ENCODE assay signal across 20 mouse cellular contexts in the genomic region with DNA sequence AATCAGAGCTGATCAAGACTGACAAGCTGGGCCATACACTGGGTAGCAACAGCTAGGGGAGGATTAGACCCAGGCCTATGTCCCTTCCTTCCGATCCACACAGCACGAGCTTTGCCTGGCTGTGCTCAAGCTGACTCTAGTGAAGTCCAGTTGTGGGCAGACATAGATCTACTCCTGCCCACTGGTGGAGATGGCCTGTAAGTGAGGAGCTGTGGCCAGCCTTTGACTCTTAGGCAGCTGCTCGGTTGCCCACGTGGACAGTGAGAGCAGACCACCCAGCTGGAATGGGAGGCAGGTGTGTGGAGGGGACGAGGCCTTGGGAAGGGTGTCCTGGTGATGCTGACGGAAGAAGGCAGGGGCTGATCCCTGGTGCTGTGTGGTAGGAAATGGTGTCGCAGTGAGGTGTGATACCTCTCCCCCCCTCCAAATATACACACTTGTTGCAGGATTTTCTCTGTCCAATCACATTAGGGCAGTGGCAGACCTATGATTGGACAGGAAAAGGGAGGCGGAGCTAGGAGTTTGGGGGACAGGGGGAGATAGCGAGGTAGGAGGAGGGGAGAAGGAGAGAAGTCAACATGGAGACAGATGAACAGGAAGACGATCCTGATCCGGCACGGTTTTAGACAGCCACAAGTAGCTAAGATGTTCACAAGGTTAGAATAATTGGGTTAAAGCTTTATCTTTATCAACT. TPM values are rescaled to one million over a fixed set of nuclear protein-coding genes. Genes with fewer than 3 reads are reported as not detected.
DNase-seq lines count a peak whose midpoint lies in the region; ATAC-seq and TF ChIP-seq lines count a peak whose summit lies in the region.
"Had no signal": no experiment of that assay in that cellular context is flagged by ENCODE, and none has a peak within 500 bp of the region (broad histone marks: within the 10 kb centered on the region; RNA-seq: fewer than 3 reads in every experiment).

No protein-coding gene starts in this region.

- H3K27me3 ChIP-seq in E14TG2a.4 (ENCODE audit: insufficient read depth, low read length) = peaks cover 5% of the 10 kb centered on the region; the same call in 1 of the 2 replicates
- H3K27me3 ChIP-seq in embryonic facial prominence, embryonic 10.5 days (replicated peaks; ENCODE audit: low read depth, poor library complexity, severe bottlenecking) = no peaks in the 10 kb centered on the region
- H3K27me3 ChIP-seq: liver, embryonic 12.5 days; midbrain, embryonic 12.5 days; neural tube, embryonic 13.5 days had no signal

- DNase-seq in embryo, embryonic 11 days = peak; percentile 26
- no peak for DNase-seq in embryo, embryonic 10.5 days (ENCODE audit: low spot score)
- no peak for DNase-seq in layer of hippocampus, adult 2 months (ENCODE audit: low spot score in 2 of 2)
- DNase-seq in layer of hippocampus, adult 18-20 months (ENCODE audit: low spot score in 2 of 2) = no peak
- peak; percentile 27 for DNase-seq in embryonic facial prominence, embryonic 10.5 days (ENCODE audit: low spot score)
- DNase-seq: cerebellum, adult 9-11 months; heart, adult 18-20 months; kidney, postnatal 36 days; right cerebral cortex, adult 18-20 months had no signal

- 63% methylated on average over 12 of the region's 12 CpGs for WGBS in embryonic facial prominence, embryonic 10.5 days

- ATAC-seq in CD4-positive, CD25-positive, alpha-beta regulatory T cell, adult 4 months = no peak
- ATAC-seq in activated CD4-positive, CD25-positive, alpha-beta regulatory T cell, adult 4 months = no peak
- ATAC-seq: intestine, embryonic 16.5 days; liver, embryonic 12.5 days had no signal

- TF ChIP-seq CTCF in layer of hippocampus, adult 2 months (conservative IDR thresholded peaks at IDR 0.05) = peak; percentile 49
- no peak for TF ChIP-seq CTCF in E14TG2a.4 (conservative IDR thresholded peaks at IDR 0.05; ENCODE audit: low read length)

- H3K9me3 ChIP-seq in E14TG2a.4 (ENCODE audit: low read length) = no peaks in the 10 kb centered on the region
- H3K9me3 ChIP-seq in embryonic facial prominence, embryonic 10.5 days = no peaks in the 10 kb centered on the region
- H3K9me3 ChIP-seq: liver, embryonic 12.5 days; midbrain, embryonic 12.5 days; neural tube, embryonic 13.5 days had no signal

- H3K4me3 ChIP-seq in layer of hippocampus, adult 2 months = no peak overlapping the region
- H3K4me3 ChIP-seq in E14TG2a.4 (replicated peaks; ENCODE audit: low read length) = peak overlapping the region; percentile 77
- no peak overlapping the region for H3K4me3 ChIP-seq in embryonic facial prominence, embryonic 10.5 days
- H3K4me3 ChIP-seq: erythroblast, embryonic 14.5 days; liver, embryonic 12.5 days; midbrain, embryonic 12.5 days; neural tube, embryonic 13.5 days had no signal

- no peak overlapping the region for H3K27ac ChIP-seq in layer of hippocampus, adult 2 months
- peak overlapping the region; percentile 16; the same call in 1 of the 2 replicates for H3K27ac ChIP-seq in embryonic facial prominence, embryonic 10.5 days (replicated peaks)
- H3K27ac ChIP-seq: liver, embryonic 12.5 days; midbrain, embryonic 12.5 days; neural tube, embryonic 13.5 days had no signal

- peaks cover 84% of the 10 kb centered on the region for H3K4me1 ChIP-seq in E14TG2a.4 (replicated peaks; ENCODE audit: low read depth, low read length)
- H3K4me1 ChIP-seq in embryonic facial prominence, embryonic 10.5 days = peaks cover 38% of the 10 kb centered on the region
- H3K4me1 ChIP-seq: liver, embryonic 12.5 days had no signal

- peaks cover 9% of the 10 kb centered on the region; the same call in 1 of the 2 replicates for H3K36me3 ChIP-seq in E14TG2a.4 (ENCODE audit: insufficient read depth, low read length)
- H3K36me3 ChIP-seq in embryonic facial prominence, embryonic 10.5 days (replicated peaks) = no peaks in the 10 kb centered on the region
- H3K36me3 ChIP-seq: liver, embryonic 12.5 days; midbrain, embryonic 12.5 days; neural tube, embryonic 13.5 days had no signal

RNA-seq across cellular contexts. Expression of a gene that starts 29.2 kb away (rescaled TPM):
- 1 to 10 TPM; 4.7 to 7.7 TPM for total RNA-seq in layer of hippocampus, adult 2 months (2021)
- 1 to 10 TPM; 4.8 to 6.1 TPM for total RNA-seq in layer of hippocampus, adult 18-20 months (2021)
- 6.5 and 9.6 TPM in 2 replicates for polyA plus RNA-seq in embryonic facial prominence, embryonic 10.5 days (2016; fragmentation: Nextera tagmentation; extraction: Ambion mirVana)
- under 1 TPM in 1 of 2 experiments, not detected in 1; 0.13 TPM for polyA plus RNA-seq in CD4-positive, CD25-positive, alpha-beta regulatory T cell, adult 4 months (2017; shearing (Covaris generic))
- polyA plus RNA-seq in activated CD4-positive, CD25-positive, alpha-beta regulatory T cell, adult 4 months (2017; shearing (Covaris generic)) = under 1 TPM; 0.06 to 0.16 TPM
- polyA plus RNA-seq: erythroblast, embryonic 14.5 days had no signal

RNA-seq across cellular contexts. Expression of a gene that starts 37.9 kb away (rescaled TPM):
- under 1 TPM; 0.22 to 0.36 TPM for total RNA-seq in layer of hippocampus, adult 2 months (2021)
- total RNA-seq in layer of hippocampus, adult 18-20 months (2021) = under 1 TPM; 0.20 to 0.42 TPM
- polyA plus RNA-seq in embryonic facial prominence, embryonic 10.5 days (2016; fragmentation: Nextera tagmentation; extraction: Ambion mirVana) = 0.19 and 0.20 TPM in 2 replicates
- not detected for polyA plus RNA-seq in CD4-positive, CD25-positive, alpha-beta regulatory T cell, adult 4 months (2017; shearing (Covaris generic))
- not detected for polyA plus RNA-seq in activated CD4-positive, CD25-positive, alpha-beta regulatory T cell, adult 4 months (2017; shearing (Covaris generic))
- total RNA-seq: MEL had no signal
- polyA plus RNA-seq: erythroblast, embryonic 14.5 days had no signal

RNA-seq across cellular contexts. Expression of a gene that starts 45.7 kb away (rescaled TPM):
- total RNA-seq in layer of hippocampus, adult 2 months (2021) = not detected
- total RNA-seq in layer of hippocampus, adult 18-20 months (2021) = not detected
- 0.87 and 1.5 TPM in 2 replicates for polyA plus RNA-seq in embryonic facial prominence, embryonic 10.5 days (2016; fragmentation: Nextera tagmentation; extraction: Ambion mirVana)
- not detected for polyA plus RNA-seq in CD4-positive, CD25-positive, alpha-beta regulatory T cell, adult 4 months (2017; shearing (Covaris generic))
- not detected for polyA plus RNA-seq in activated CD4-positive, CD25-positive, alpha-beta regulatory T cell, adult 4 months (2017; shearing (Covaris generic))
- total RNA-seq: hematopoietic stem cell, adult 5-6 weeks; MEL had no signal
- polyA plus RNA-seq: erythroblast, embryonic 14.5 days; liver, embryonic 12.5 days; neural tube, embryonic 13.5 days; spleen, adult 2 months had no signal

Comparison
In these comparisons a context has a peak if more than half of its experiments do, and no peak if none do; other contexts are left out.
1. DNase-seq: peak in embryo, embryonic 11 days (single experiment) and embryonic facial prominence, embryonic 10.5 days (single experiment); none in embryo, embryonic 10.5 days (single experiment), layer of hippocampus, adult 2 months (0 of 2) and layer of hippocampus, adult 18-20 months (0 of 2).